Mouse (Mus musculus) E14TG2a.4 (cell line): ENCODE measurements around the gene Dnah7a.

Experiments used
- CTCF ChIP-seq: conservative IDR thresholded peaks from 2 replicates; pipeline ENCODE4 v1.5.1; 2014; ENCODE audit warnings: low read length
- POU5F1 ChIP-seq: IDR thresholded peaks from 2 replicates; pipeline ENCODE4 v1.6.1; 2014; ENCODE audit warnings: low read length, borderline replicate concordance

DNA sequence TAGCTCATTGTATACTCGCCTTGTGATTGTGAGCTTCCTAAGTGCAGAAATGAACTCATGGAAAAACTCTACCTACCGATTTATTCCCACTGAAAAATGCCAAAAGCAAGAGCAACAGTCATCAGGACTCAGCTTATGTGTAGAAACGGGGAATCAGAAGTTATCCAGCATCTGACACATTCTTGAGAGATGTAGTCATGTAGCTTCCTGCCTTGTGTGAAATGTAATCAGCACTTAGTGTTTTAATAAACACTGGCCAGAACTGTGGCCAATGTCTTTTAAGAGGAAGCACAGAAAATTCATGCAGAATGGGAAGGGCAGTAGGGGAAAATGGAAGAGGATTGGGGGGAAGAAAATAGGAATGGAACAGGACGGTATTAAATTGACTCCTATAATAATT, 232.9 kb downstream of the Dnah7a start:
- no peak for TF ChIP-seq CTCF
- no peak for TF ChIP-seq POU5F1
